In genomic region chr14:33856992-33857391, GRCm38 (mm10) we compare ENCODE assay signal across 32 mouse cellular contexts.
"Had no signal": no experiment of that assay in that cellular context is flagged by ENCODE, and none has a peak within 500 bp of the region (broad histone marks: within the 10 kb centered on the region; RNA-seq: fewer than 3 reads in every experiment).

No protein-coding gene starts in this region.

- H3K4me1 ChIP-seq: liver, embryonic 12.5 days; liver, embryonic 13.5 days; liver, embryonic 15.5 days; lung, embryonic 15.5 days; megakaryocyte, embryonic 14.5 days; midbrain, embryonic 10.5 days; midbrain, embryonic 12.5 days; midbrain, embryonic 13.5 days; midbrain, embryonic 15.5 days; neural tube, embryonic 12.5 days had no signal

- H3K9ac ChIP-seq: limb, embryonic 12.5 days; limb, embryonic 13.5 days; limb, embryonic 15.5 days; liver, embryonic 12.5 days; liver, embryonic 13.5 days; liver, embryonic 14.5 days; liver, embryonic 15.5 days; liver, postnatal 0 days; lung, embryonic 14.5 days; lung, embryonic 15.5 days; midbrain, embryonic 12.5 days; midbrain, embryonic 13.5 days; midbrain, embryonic 15.5 days; neural tube, embryonic 12.5 days had no signal

- H3K27ac ChIP-seq: left cerebral cortex, adult 2 months; limb, embryonic 10.5 days; limb, embryonic 12.5 days; limb, embryonic 13.5 days; limb, embryonic 15.5 days; liver, embryonic 12.5 days; liver, embryonic 13.5 days; liver, embryonic 14.5 days; liver, embryonic 15.5 days; lung, embryonic 15.5 days; macrophage; midbrain, embryonic 10.5 days; midbrain, embryonic 12.5 days; midbrain, embryonic 13.5 days; midbrain, embryonic 15.5 days; neural tube, embryonic 12.5 days had no signal

- H3K9me3 ChIP-seq: limb, embryonic 10.5 days; limb, embryonic 12.5 days; limb, embryonic 13.5 days; limb, embryonic 15.5 days; liver, embryonic 12.5 days; liver, embryonic 13.5 days; liver, embryonic 15.5 days; lung, embryonic 15.5 days; midbrain, embryonic 10.5 days; midbrain, embryonic 12.5 days; midbrain, embryonic 13.5 days; midbrain, embryonic 15.5 days; neural tube, embryonic 12.5 days had no signal

- H3K4me2 ChIP-seq: limb, embryonic 12.5 days; limb, embryonic 13.5 days; limb, embryonic 15.5 days; liver, embryonic 11.5 days; liver, embryonic 12.5 days; liver, embryonic 13.5 days; liver, embryonic 15.5 days; lung, embryonic 14.5 days; lung, embryonic 15.5 days; midbrain, embryonic 11.5 days; midbrain, embryonic 12.5 days; midbrain, embryonic 13.5 days; midbrain, embryonic 15.5 days; neural tube, embryonic 12.5 days had no signal

- H3K27me3 ChIP-seq: limb, embryonic 12.5 days; limb, embryonic 13.5 days; limb, embryonic 15.5 days; liver, embryonic 12.5 days; liver, embryonic 13.5 days; liver, embryonic 15.5 days; lung, embryonic 15.5 days; megakaryocyte, embryonic 14.5 days; midbrain, embryonic 12.5 days; midbrain, embryonic 13.5 days; midbrain, embryonic 15.5 days; neural tube, embryonic 12.5 days had no signal

- DNase-seq: left cerebral cortex, postnatal 4 days; liver; liver, embryonic 13.5 days; liver, postnatal 0 days; lung, adult 18-20 months; lung, adult 2 months; lung, embryonic 14.5 days; lung, postnatal 10 days; lung, postnatal 14 days; lung, postnatal 36 days; lung, postnatal 4 days had no signal

- H3K4me3 ChIP-seq: left cerebral cortex, adult 2 months; limb, embryonic 10.5 days; limb, embryonic 12.5 days; limb, embryonic 13.5 days; limb, embryonic 15.5 days; liver, embryonic 12.5 days; liver, embryonic 13.5 days; liver, embryonic 15.5 days; lung, embryonic 15.5 days; megakaryocyte, embryonic 14.5 days; midbrain, embryonic 10.5 days; midbrain, embryonic 12.5 days; midbrain, embryonic 13.5 days; midbrain, embryonic 15.5 days; myocyte; neural tube, embryonic 12.5 days had no signal

- H3K36me3 ChIP-seq: limb, embryonic 10.5 days; limb, embryonic 12.5 days; limb, embryonic 13.5 days; limb, embryonic 15.5 days; liver, embryonic 12.5 days; liver, embryonic 13.5 days; liver, embryonic 15.5 days; lung, embryonic 15.5 days; midbrain, embryonic 10.5 days; midbrain, embryonic 12.5 days; midbrain, embryonic 13.5 days; midbrain, embryonic 15.5 days; neural tube, embryonic 12.5 days had no signal

- ATAC-seq: liver, embryonic 12.5 days; liver, postnatal 0 days; lung, postnatal 0 days; midbrain, embryonic 13.5 days; midbrain, embryonic 15.5 days; midbrain, embryonic 16.5 days had no signal
